Mouse (Mus musculus): ENCODE results near the gene 4930595D18Rik. TPM values are rescaled to one million over a fixed set of nuclear protein-coding genes. Genes with fewer than 3 reads are reported as not detected.

4930595D18Rik gene
- polyA plus RNA-seq (2012; ENCODE audit: low replicate concordance) = not detected in 2 replicates

GRCm38 (mm10) chr12:111184476-111184875 lies at the start of gene 4930595D18Rik:
Gene 4930595D18Rik, minus strand, starts transcription at chr12:111184491.

DNA sequence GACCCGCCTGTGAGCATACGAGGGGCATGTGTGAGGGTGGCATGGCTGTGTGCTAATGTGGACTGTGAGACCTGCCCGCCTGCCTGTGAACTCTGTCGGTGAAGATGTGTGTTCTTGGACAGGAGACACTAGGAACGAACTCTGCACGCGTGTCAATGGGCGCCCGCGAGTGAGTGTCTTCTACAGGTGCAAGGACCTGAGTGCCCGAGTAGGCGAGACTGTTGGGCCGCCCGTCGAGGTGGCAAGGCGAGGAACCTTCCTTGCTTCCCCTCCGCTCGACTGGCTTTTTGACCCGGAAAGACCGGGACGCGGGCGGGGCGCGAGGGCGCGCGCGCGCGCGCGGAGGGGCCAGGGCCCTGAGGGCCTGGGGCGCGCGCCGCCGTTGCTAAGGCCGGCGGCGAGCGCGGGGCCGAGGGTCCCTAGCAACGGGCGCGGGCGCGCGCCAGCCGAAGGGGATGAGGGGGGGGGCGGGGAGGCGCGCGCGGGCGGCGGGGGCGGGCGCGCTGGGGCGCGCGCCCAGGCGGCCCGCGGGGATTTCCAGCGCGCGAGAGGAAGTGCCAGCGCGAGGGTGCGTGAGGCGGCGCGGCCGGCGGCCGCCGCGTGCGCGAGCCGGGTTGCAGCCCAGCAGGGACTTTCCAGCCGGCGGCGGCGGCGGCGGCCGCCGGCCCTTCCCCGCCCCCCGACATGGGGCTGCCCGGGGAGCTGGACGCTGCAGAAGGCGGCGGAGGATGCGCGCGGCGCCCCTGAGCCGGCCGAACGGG lies 18.3 kb downstream of the 4930595D18Rik start, which contains the start of gene Traf3:
TSS of gene Traf3 (plus strand) at position 540 of the 761 bp plus-strand sequence.

Other genes with a start within 250 kb of the 4930595D18Rik start
- 3.6 and 10.2 TPM in 2 replicates for gene Ankrd9, start 205.5 kb downstream of the 4930595D18Rik start, polyA plus RNA-seq (2012; ENCODE audit: low replicate concordance)
- gene Rcor1, start 145.1 kb downstream of the 4930595D18Rik start, polyA plus RNA-seq (2012; ENCODE audit: low replicate concordance) = 13.4 and 14.7 TPM in 2 replicates
- gene Traf3, start 18.1 kb downstream of the 4930595D18Rik start, polyA plus RNA-seq (2012; ENCODE audit: low replicate concordance) = 37.3 and 43.6 TPM in 2 replicates
- 0.52 and 3.3 TPM in 2 replicates for gene Amn, start 86.6 kb upstream of the 4930595D18Rik start, polyA plus RNA-seq (2012; ENCODE audit: low replicate concordance)
- 36.9 and 101 TPM in 2 replicates for gene Cdc42bpb, start 193.2 kb upstream of the 4930595D18Rik start, polyA plus RNA-seq (2012; ENCODE audit: low replicate concordance)
- gene Lbhd2, start 222.3 kb upstream of the 4930595D18Rik start, polyA plus RNA-seq (2012; ENCODE audit: low replicate concordance) = 0.39 TPM in 1 of 2 replicates, not detected in the other
- gene Exoc3l4, start 232.5 kb upstream of the 4930595D18Rik start, polyA plus RNA-seq (2012; ENCODE audit: low replicate concordance) = 0.51 and 1.5 TPM in 2 replicates

All from hematopoietic multipotent progenitor cell, adult 10-12 weeks (in vitro differentiated cells).